Mouse (Mus musculus) brain, embryonic 14.5 days (tissue): ENCODE measurements at regions not wholly inside any gene's neighbourhood (a gene's known extent, or its start where the extent isn't known, plus 50 kb on each side); places are given as distances from the start of the nearest gene placed in this dataset.

ENCODE experiments used
- DNase-seq: peaks from one replicate; pipeline ENCODE4 v3.0.0-alpha.2; 2011; ENCODE audit warnings: low read depth
- CTCF ChIP-seq: fragments of 200-500 bp; IDR thresholded peaks from 2 replicates; pipeline ENCODE4 v1.5.1; 2012; ENCODE audit warnings: inconsistent platforms, mild to moderate bottlenecking, moderate library complexity, borderline replicate concordance; ENCODE audit not compliant: insufficient read depth, insufficient read length; ENCODE audit errors: extremely low read depth
- POLR2A ChIP-seq: fragments of 200-500 bp; IDR thresholded peaks from 2 replicates; pipeline ENCODE4 v1.6.1; 2012; ENCODE audit warnings: mild to moderate bottlenecking, inconsistent platforms, borderline replicate concordance; ENCODE audit not compliant: poor library complexity, insufficient read depth, insufficient read length, severe bottlenecking; ENCODE audit errors: extremely low read depth

DNA sequence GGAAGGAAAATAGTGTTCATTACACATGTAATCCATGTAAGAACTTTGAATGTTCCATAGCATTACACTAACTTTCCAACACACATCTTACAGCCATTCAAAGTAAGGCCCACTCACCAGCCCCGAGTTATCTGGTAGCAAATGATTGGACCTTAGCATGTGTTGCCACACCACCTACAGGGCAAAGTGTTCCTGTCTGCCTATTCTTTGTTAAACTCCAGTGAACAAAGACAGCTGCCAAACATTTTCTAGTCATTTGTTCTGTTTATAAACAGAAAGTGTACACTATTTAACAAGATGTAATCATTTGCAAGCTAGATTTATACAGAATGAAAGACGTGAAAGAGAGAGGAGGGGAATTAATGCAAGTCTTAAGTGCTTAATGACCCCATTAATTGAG is 66.9 kb upstream of the Apob start:
- no peak for TF ChIP-seq CTCF
- TF ChIP-seq POLR2A: no peak
- DNase-seq: peak; percentile 18

DNA sequence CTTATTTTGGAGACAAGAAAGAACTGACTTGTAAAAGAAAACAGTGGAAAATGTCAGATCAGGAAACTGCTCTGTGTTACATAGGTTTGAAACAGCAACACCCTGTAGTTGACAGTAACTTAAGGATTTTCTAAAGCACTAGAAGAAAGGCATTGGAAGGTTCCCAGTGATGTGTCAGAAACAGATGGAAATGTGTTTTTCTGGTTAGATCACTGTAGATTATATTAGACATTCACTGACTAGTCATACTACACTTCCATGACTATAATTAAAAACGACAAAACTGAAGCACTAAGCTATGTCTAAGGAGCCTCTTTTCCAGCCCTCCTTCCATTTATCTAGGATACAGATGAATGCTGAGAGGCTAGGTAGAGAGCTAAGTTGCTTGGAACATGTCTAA is 59.1 kb upstream of the Apob start:
- TF ChIP-seq POLR2A: no peak
- TF ChIP-seq CTCF: no peak
- peak; percentile 53 for DNase-seq

DNA sequence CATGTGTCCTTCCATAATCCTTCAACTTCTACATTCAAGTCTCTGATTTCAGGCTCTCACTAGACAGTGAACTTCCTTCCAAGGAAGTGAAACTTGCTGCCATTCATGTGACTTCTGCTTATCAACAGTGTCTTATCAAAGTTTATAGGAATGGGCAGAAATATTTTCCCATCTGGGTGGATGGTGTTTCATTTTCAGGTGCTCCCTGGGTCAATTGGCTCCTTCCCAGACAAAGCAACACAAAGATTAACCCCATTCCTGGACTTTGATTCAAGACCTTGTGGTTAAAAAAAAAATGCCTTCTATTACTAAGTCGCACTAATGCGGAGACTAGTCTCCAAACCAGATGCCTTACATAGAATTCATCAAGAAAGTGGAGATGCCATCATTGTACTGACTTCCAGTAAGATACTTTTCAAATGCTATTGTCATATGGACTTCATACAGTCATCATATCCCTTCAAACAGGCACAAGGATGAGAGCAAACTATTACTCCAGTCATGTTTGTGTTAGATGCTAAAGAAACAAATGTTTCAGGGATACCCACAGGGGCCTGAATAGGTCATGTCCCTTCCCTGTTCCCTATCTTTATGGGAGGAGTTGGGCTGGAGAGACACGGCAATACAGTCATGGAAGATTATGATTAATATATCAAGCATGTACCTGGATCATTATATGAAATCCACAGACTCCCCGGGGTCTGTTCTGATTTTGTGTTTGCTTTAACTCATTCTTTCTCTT is 58.3 kb upstream of the Apob start:
- no peak for TF ChIP-seq CTCF
- TF ChIP-seq POLR2A: no peak
- no peak for DNase-seq

DNA sequence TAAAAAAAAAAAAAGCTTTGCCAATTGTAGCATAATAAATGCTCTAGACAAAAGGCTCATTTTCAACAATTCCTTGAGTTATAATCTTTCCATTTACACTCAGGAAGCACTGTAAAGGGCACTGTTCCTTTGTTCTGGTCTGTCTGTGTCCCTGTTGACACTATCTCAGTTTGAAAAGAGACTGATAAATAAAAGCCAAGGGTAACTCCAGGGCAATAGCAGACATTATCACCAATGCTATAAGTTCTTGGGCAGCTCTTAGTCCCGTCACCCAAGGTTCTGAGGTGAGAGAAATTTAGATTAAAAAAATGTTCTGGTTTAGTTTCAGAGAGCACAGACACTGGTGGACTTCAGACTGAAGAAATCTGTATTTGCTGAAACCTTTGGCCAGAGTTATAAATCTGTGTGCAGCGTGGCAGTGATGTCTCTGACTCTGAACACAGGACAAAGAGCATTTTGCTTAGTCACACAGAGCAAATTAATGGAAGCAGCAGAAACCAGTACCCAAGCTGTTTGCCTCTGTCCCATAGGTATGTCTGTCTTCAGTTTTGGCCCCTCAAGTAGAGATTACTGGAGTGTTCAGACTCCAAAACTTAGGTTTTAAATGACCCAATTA is 57.6 kb upstream of the Apob start:
- DNase-seq: no peak
- TF ChIP-seq POLR2A (no peak), CTCF (no peak)

DNA sequence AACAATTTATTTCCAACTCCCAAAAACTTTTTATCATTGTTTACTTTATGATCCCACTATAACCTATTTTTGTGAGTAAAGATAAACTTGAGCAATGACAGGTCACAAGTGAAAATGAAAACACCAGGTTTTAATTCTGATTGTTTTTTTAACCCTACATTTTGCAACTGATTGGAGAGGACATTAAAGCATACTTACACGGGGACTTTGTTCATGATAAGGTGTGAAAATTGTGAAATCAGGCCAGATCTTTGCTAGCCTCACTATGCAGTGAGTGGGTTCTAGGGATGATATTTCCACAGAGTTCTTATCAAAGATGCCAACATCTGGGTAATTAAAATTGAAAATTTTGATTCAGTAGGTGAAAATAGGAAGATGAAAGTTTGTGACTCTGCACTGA is 56.6 kb upstream of the Apob start:
- no peak for TF ChIP-seq CTCF
- TF ChIP-seq POLR2A: no peak
- no peak for DNase-seq
